Comparison of ENCODE assay signal across 11 mouse cellular contexts in the genomic region with DNA sequence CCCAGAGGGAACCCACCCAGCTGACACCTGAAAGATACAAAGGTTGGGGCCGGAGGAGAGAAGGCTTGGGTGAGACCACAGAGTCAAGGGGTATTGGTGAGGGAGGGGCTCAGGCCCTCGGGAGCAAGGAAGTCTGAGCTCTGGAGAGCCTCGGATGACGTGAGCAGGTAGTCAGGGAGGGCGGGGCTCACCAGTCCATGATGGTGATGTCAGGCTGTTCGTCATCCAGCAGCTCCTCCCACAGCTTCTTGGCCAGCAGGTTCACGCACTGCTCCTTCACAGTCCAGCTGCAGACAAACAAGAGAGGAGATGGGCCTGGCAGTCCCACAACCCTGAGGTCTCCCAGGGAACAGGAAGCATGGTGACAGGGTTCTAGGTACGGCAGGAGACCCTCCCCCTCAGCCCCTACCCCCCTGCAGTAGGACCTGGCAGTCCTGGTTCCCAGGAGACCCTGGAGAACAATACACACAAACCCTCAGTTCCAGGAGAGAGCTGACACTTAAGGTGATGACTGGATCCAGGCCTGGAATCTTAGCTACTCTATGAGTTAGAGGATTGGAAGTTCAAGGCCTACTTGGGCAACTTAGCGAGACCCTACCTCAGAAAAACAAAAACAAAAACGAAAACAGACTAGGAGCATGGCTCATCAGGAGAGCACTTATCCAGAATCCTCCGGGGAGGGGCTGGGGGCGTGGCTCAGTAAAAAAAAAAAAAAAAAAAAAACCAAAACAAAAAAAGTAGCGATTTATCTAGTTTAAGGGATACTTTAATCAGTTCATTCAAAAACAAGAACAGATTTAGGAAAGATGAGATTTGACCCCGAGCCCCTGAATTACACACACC. TPM values are rescaled to one million over a fixed set of nuclear protein-coding genes. Genes with fewer than 3 reads are reported as not detected.
A peak's percentile ranks its signal among the peaks of the same experiment; 100 is the strongest.
DNase-seq lines count a peak whose midpoint lies in the region; ATAC-seq and TF ChIP-seq lines count a peak whose summit lies in the region.
"Had no signal": no experiment of that assay in that cellular context is flagged by ENCODE, and none has a peak within 500 bp of the region (broad histone marks: within the 10 kb centered on the region; RNA-seq: fewer than 3 reads in every experiment).

No protein-coding gene starts in this region.

- no peak overlapping the region; the same call in 1 of the 2 replicates for H3K4me3 ChIP-seq in testis, adult 2 months (ENCODE audit: control insufficient read depth, low read depth, low read length)
- H3K4me3 ChIP-seq: erythroblast, embryonic 14.5 days; left cerebral cortex, adult 2 months had no signal

- peak; percentile 13; the same call in 1 of the 2 replicates for TF ChIP-seq CTCF in testis, adult 2 months (IDR thresholded peaks at IDR 0.05; ENCODE audit: control insufficient read depth, insufficient read depth, insufficient replicate concordance, low read depth, low read length)

- no peak overlapping the region for H3K27ac ChIP-seq in testis, adult 2 months (ENCODE audit: control insufficient read depth, insufficient read depth, low read depth, low read length)
- H3K27ac ChIP-seq: left cerebral cortex, adult 2 months had no signal

- peak; percentile 37 for DNase-seq in adrenal gland, postnatal 14 days
- no peak for DNase-seq in adrenal gland, postnatal 4 days (ENCODE audit: low spot score in 2 of 2)
- DNase-seq in testis, postnatal 10 days (ENCODE audit: low spot score) = no peak
- peak; percentile 41 to 57 for DNase-seq in kidney, postnatal 4 days
- DNase-seq in spleen, adult 18-20 months = no peak
- DNase-seq in cerebellum, adult 11-12 months = no peak

- H3K27me3 ChIP-seq in testis, adult 2 months (ENCODE audit: control insufficient read depth, insufficient read depth, low read length) = peaks cover 4% of the 10 kb centered on the region

- ATAC-seq in monocyte, adult 5-6 weeks (replicated peaks; ENCODE audit: insufficient number of reproducible peaks, low FRiP score, low TSS enrichment, poor library complexity, severe bottlenecking) = no peak

- H3K36me3 ChIP-seq in testis, adult 2 months (ENCODE audit: control insufficient read depth, insufficient read depth, low read length) = no peaks in the 10 kb centered on the region

- TF ChIP-seq POLR2A in testis, adult 2 months (IDR thresholded peaks at IDR 0.05; ENCODE audit: control insufficient read depth, low read depth, low read length) = no peak; the same call in 1 of the 2 replicates

- H3K4me1 ChIP-seq in testis, adult 2 months (ENCODE audit: control insufficient read depth, insufficient read depth, low read length) = peaks cover 31% of the 10 kb centered on the region

RNA-seq across cellular contexts. Expression of a gene that starts 1.8 kb away (rescaled TPM):
- total RNA-seq in adrenal gland, postnatal 14 days (2021) = 0.41 TPM in 1 of 2 replicates, not detected in the other
- total RNA-seq in adrenal gland, postnatal 4 days (2021) = not detected
- 0.62 and 0.70 TPM in 2 replicates for polyA plus RNA-seq in testis, adult 2 months (2012; rRNA removed)
- not detected in 3 replicates for total RNA-seq in monocyte, adult 5-6 weeks (2017)
- total RNA-seq: adrenal gland, adult 18-20 months had no signal

RNA-seq across cellular contexts. Expression of a gene that starts 4.6 kb away (rescaled TPM):
- not detected in 2 replicates for total RNA-seq in adrenal gland, postnatal 14 days (2021)
- total RNA-seq in adrenal gland, postnatal 4 days (2021) = 100 to 1,000 TPM in 1 of 2 experiments, not detected in 1; 117 TPM
- 0.24 and 0.31 TPM in 2 replicates for polyA plus RNA-seq in testis, adult 2 months (2012; rRNA removed)
- total RNA-seq in monocyte, adult 5-6 weeks (2017) = not detected in 3 replicates
- total RNA-seq: adrenal gland, adult 18-20 months; left cerebral cortex, adult 2 months had no signal
- polyA plus RNA-seq: erythroblast, embryonic 14.5 days had no signal

RNA-seq across cellular contexts. Expression of a gene that starts 22.6 kb away (rescaled TPM):
- not detected in 2 replicates for total RNA-seq in adrenal gland, postnatal 14 days (2021)
- total RNA-seq in adrenal gland, postnatal 4 days (2021) = not detected
- polyA plus RNA-seq in testis, adult 2 months (2012; rRNA removed) = not detected in 2 replicates
- not detected in 3 replicates for total RNA-seq in monocyte, adult 5-6 weeks (2017)
- total RNA-seq: adrenal gland, adult 18-20 months; left cerebral cortex, adult 2 months had no signal
- polyA plus RNA-seq: erythroblast, embryonic 14.5 days had no signal

RNA-seq across cellular contexts. Expression of a gene that starts 35.0 kb away (rescaled TPM):
- total RNA-seq in adrenal gland, postnatal 14 days (2021) = not detected in 2 replicates
- not detected for total RNA-seq in adrenal gland, postnatal 4 days (2021)
- not detected in 2 replicates for polyA plus RNA-seq in testis, adult 2 months (2012; rRNA removed)
- total RNA-seq in monocyte, adult 5-6 weeks (2017) = not detected in 3 replicates
- total RNA-seq: adrenal gland, adult 18-20 months; left cerebral cortex, adult 2 months had no signal
- polyA plus RNA-seq: erythroblast, embryonic 14.5 days had no signal

RNA-seq across cellular contexts. Expression of a gene that starts 52.7 kb away (rescaled TPM):
- 52.3 and 56.3 TPM in 2 replicates for total RNA-seq in adrenal gland, postnatal 14 days (2021)
- total RNA-seq in adrenal gland, postnatal 4 days (2021) = 10 to 100 TPM; 56.0 to 59.0 TPM
- 234 and 246 TPM in 2 replicates for polyA plus RNA-seq in testis, adult 2 months (2012; rRNA removed)
- 7.1 to 11.4 TPM (median 10.1 TPM) in 3 replicates for total RNA-seq in monocyte, adult 5-6 weeks (2017)

Comparison
In these comparisons a context has a peak if more than half of its experiments do, and no peak if none do; other contexts are left out.
1. DNase-seq: peak in adrenal gland, postnatal 14 days (single experiment) and kidney, postnatal 4 days (2 of 2); none in adrenal gland, postnatal 4 days (0 of 2), testis, postnatal 10 days (single experiment), spleen, adult 18-20 months (0 of 2) and cerebellum, adult 11-12 months (single experiment).